Mouse (Mus musculus) heart, postnatal 0 days (tissue): ENCODE measurements around the gene Dhrs1. TPM values are rescaled to one million over a fixed set of nuclear protein-coding genes. Genes with fewer than 3 reads are reported as not detected.

Experiments used
- ATAC-seq: fragments of 200-750 bp; cut with Nextera tagmentation; 2 replicates; pipeline ENCODE4 v1.8.0; 2017; ENCODE audit warnings: low read depth, moderate number of reproducible peaks, moderate library complexity; ENCODE audit not compliant: insufficient read depth
- DNase-seq: peaks from one replicate; pipeline ENCODE4 v3.0.0-alpha.2; 2016; ENCODE audit warnings: low spot score
- H3K27ac ChIP-seq: fragments of 300-500 bp; sonication (generic); 2 replicates; pipeline ENCODE4 v1.5.1; 2014; ENCODE audit warnings: low read depth, mild to moderate bottlenecking
- H3K27me3 ChIP-seq: fragments of 300-500 bp; sonication (generic); 2 replicates; pipeline ENCODE4 v1.6.1; 2014; ENCODE audit warnings: low read length, mixed read lengths; ENCODE audit not compliant: control insufficient read depth, insufficient read depth
- H3K36me3 ChIP-seq: fragments of 300-500 bp; sonication (generic); replicated peaks from 2 replicates; pipeline ENCODE4 v1.6.1; 2014; ENCODE audit warnings: low read length, mixed read lengths; ENCODE audit not compliant: control insufficient read depth, insufficient read depth
- H3K4me1 ChIP-seq: fragments of 300-500 bp; sonication (generic); 2 replicates; pipeline ENCODE4 v1.6.1; 2014; ENCODE audit warnings: antibody characterized with exemption; ENCODE audit not compliant: control insufficient read depth, insufficient read depth
- H3K4me2 ChIP-seq: fragments of 300-500 bp; sonication (generic); 2 replicates; pipeline ENCODE4 v1.6.1; 2014; ENCODE audit warnings: low read depth, mild to moderate bottlenecking, low read length, moderate library complexity
- H3K4me3 ChIP-seq: fragments of 300-500 bp; sonication (generic); 2 replicates; pipeline ENCODE4 v1.5.1; 2014; ENCODE audit warnings: low read depth, low read length
- H3K9ac ChIP-seq: fragments of 300-500 bp; sonication (generic); replicated peaks from 2 replicates; pipeline ENCODE4 v1.6.1; 2014; ENCODE audit warnings: low read depth, low read length, mixed read lengths
- H3K9me3 ChIP-seq: fragments of 300-500 bp; sonication (generic); replicated peaks from 2 replicates; pipeline ENCODE4 v1.6.1; 2016; ENCODE audit warnings: low read length; ENCODE audit not compliant: control insufficient read depth
- CTCF ChIP-seq: IDR thresholded peaks from 2 replicates; pipeline ENCODE4 v1.5.1; 2016; ENCODE audit warnings: antibody characterized with exemption, control low read depth, low read depth
- EP300 ChIP-seq: IDR thresholded peaks from 2 replicates; pipeline ENCODE4 v1.6.1; 2016; ENCODE audit warnings: antibody characterized with exemption, low read depth
- WGBS: fragments of 180-500 bp; shearing (Covaris S2); extraction: QIAGEN DNeasy Blood & Tissue Kit; methylation state at CpG from one replicate; pipeline ENCODE4 v1.1.7; 2014; 5-methylcytosine and 5-hydroxymethylcytosine counted together
- polyA plus RNA-seq: library from polyadenylated mRNA; unstranded; fragments of >200 nt; fragmentation: Nextera tagmentation; extraction: Ambion mirVana; gene quantifications from 2 replicates; pipeline ENCODE4 v1.2.1, GENCODE M21; 2015
- total RNA-seq: library from RNA; depleted of rRNA; stranded (reverse); fragments of >200 nt; gene quantifications from 2 replicates; pipeline ENCODE4 v1.2.3, GENCODE M21; 2014; ENCODE audit warnings: low replicate concordance

Gene Dhrs1
- total and polyA plus RNA-seq, 2 experiments from 2014 or later, result 58.1 to 65.0 TPM

GRCm38 (mm10) chr14:55785195-55785594 is 39.7 kb upstream of the Dhrs1 start:
- ATAC-seq (no peak), DNase-seq (no peak)
- Histone ChIP-seq H3K27ac (no peak overlapping the region), H3K27me3 (peaks cover 51% of the 10 kb centered on the region), H3K9me3 (no peaks in the 10 kb centered on the region), H3K4me1 (peaks cover 11% of the 10 kb centered on the region), H3K36me3 (no peaks in the 10 kb centered on the region), H3K4me3 (no peak overlapping the region), H3K9ac (no peak overlapping the region), H3K4me2 (no peak overlapping the region)
- 33% methylated on average over 6 of the region's 6 CpGs for WGBS
- TF ChIP-seq CTCF (no peak), EP300 (no peak)

GRCm38 (mm10) chr14:55783958-55784235 is 38.4 kb upstream of the Dhrs1 start, which contains the start of gene Adcy4:
Gene Adcy4, minus strand, starts transcription at chr14:55784095.
- H3K4me3 ChIP-seq, result peak within 1 kb of the TSS; percentile 47
- H3K27me3 ChIP-seq, result peaks cover 49% of the 10 kb centered on the region
- H3K36me3 ChIP-seq, result no peaks in the 10 kb centered on the region; the same call in 1 of the 2 replicates
- no peak for DNase-seq
- H3K9me3 ChIP-seq, result no peaks in the 10 kb centered on the region
- no peak for TF ChIP-seq CTCF
- no peak for TF ChIP-seq EP300
- WGBS, result 5% methylated on average over 13 of the region's 13 CpGs
- no peak for ATAC-seq
- peaks cover 10% of the 10 kb centered on the region for H3K4me1 ChIP-seq
- H3K27ac ChIP-seq, result peak within 1 kb of the TSS; percentile 69
- H3K4me2 ChIP-seq, result peak within 1 kb of the TSS; percentile 61
- peak within 1 kb of the TSS; percentile 47; the same call in 1 of the 2 replicates for H3K9ac ChIP-seq

- Histone ChIP-seq H3K27me3 (peaks cover 44% of the 10 kb centered on the region), H3K36me3 (peaks cover 2% of the 10 kb centered on the region; the same call in 1 of the 2 replicates), H3K4me3 (peak overlapping the region; percentile 47), H3K9me3 (no peaks in the 10 kb centered on the region), H3K4me2 (peak overlapping the region; percentile 61), H3K27ac (peak overlapping the region; percentile 69), H3K9ac (peak overlapping the region; percentile 27; the same call in 1 of the 2 replicates), H3K4me1 (peaks cover 4% of the 10 kb centered on the region)
- ATAC-seq, result peak; percentile 61
- TF ChIP-seq EP300 (no peak), CTCF (no peak)
- WGBS, result 2% methylated on average over 31 of the region's 31 CpGs
- peak; percentile 89 for DNase-seq
These were observed 37.9 kb upstream of the Dhrs1 start for GRCm38 (mm10) chr14:55783171-55783957.

- Histone ChIP-seq H3K36me3 (peaks cover 4% of the 10 kb centered on the region; the same call in 1 of the 2 replicates), H3K27me3 (peaks cover 35% of the 10 kb centered on the region), H3K27ac (peak overlapping the region; percentile 69), H3K9ac (peak overlapping the region; percentile 47; the same call in 1 of the 2 replicates), H3K4me2 (peak overlapping the region; percentile 61), H3K9me3 (no peaks in the 10 kb centered on the region), H3K4me3 (peak overlapping the region; percentile 47), H3K4me1 (no peaks in the 10 kb centered on the region; the same call in 1 of the 2 replicates)
- ATAC-seq (no peak), DNase-seq (no peak)
- TF ChIP-seq CTCF, result no peak
- no peak for TF ChIP-seq EP300
- WGBS, result 32% methylated on average over 9 of the region's 9 CpGs
These were observed 37.0 kb upstream of the Dhrs1 start for GRCm38 (mm10) chr14:55782361-55782960.

GRCm38 (mm10) chr14:55781310-55781709 is 35.8 kb upstream of the Dhrs1 start:
- DNase-seq (peak; percentile 81), ATAC-seq (peak; percentile 71)
- H3K4me3 ChIP-seq, result 0 out of 2 replicates have a peak overlapping the region, but pooled peaks have one; percentile 4
- no peaks in the 10 kb centered on the region for H3K9me3 ChIP-seq
- H3K4me2 ChIP-seq, result peak overlapping the region; percentile 61
- no peak overlapping the region for H3K27ac ChIP-seq
- no peaks in the 10 kb centered on the region; the same call in 1 of the 2 replicates for H3K4me1 ChIP-seq
- peaks cover 4% of the 10 kb centered on the region; the same call in 1 of the 2 replicates for H3K36me3 ChIP-seq
- peaks cover 27% of the 10 kb centered on the region for H3K27me3 ChIP-seq
- WGBS, result 18% methylated on average over 14 of the region's 14 CpGs
- no peak overlapping the region for H3K9ac ChIP-seq
- TF ChIP-seq CTCF, result peak; percentile 99
- TF ChIP-seq EP300, result no peak
